Mouse (Mus musculus): ENCODE data around the gene Tmem150c. TPM values are rescaled to one million over a fixed set of nuclear protein-coding genes. Genes with fewer than 3 reads are reported as not detected.

Gene Tmem150c
- polyA plus RNA-seq, 1 experiment from 2014 or later: 14.6 TPM

DNA sequence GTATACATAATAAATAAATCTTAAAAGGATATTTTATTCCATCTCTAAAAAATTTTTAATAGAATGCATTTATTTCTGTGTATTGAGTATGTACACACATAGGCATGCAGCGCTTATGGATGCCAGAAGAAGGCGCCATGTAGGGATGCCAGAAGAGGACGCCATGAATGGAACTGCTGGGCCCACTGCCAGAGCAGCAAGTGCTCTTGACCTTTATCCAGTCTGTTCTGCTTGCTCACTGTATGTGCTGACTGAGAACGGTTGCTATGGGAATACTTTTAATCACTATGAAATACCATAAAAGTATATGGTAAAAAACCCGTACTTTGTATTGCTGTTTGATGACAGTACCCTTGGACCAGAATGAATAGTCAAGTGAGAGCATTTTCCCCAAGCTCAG, 116.2 kb downstream of the Tmem150c start:
- Histone ChIP-seq H3K27me3 (no peaks in the 10 kb centered on the region), H3K4me3 (no peak overlapping the region), H3K4me2 (no peak overlapping the region), H3K27ac (replicated peaks) (no peak overlapping the region), H3K4me1 (replicated peaks) (peaks cover 64% of the 10 kb centered on the region), H3K9me3 (no peaks in the 10 kb centered on the region), H3K9ac (no peak overlapping the region), H3K36me3 (no peaks in the 10 kb centered on the region)
- no peak for ATAC-seq (ENCODE audit: low read depth)
- 71% methylated on average over 5 of the region's 5 CpGs for WGBS

DNA sequence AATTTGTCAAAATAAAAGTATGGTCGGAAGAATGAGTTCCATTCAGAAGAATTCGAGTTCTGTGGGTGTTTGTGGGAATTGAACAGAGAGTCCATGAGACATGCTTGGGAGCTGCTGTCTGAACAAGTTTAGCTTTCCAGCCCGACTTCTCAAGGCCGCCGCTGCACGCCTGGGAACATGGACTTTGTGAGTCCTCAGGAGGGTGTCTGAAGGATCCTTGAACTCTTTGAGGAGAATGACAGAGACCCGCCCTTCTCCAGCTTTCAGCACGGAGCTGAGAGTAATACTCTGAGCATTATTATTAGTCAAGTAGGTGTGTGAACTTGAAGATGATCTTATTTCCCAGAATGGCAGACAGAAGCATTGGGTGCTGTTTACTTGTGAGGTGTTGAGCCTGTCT, 117.1 kb downstream of the Tmem150c start:
- Histone ChIP-seq H3K4me2 (no peak overlapping the region), H3K27me3 (no peaks in the 10 kb centered on the region), H3K9me3 (no peaks in the 10 kb centered on the region), H3K4me1 (replicated peaks) (peaks cover 57% of the 10 kb centered on the region), H3K4me3 (no peak overlapping the region), H3K27ac (replicated peaks) (no peak overlapping the region), H3K36me3 (no peaks in the 10 kb centered on the region), H3K9ac (no peak overlapping the region)
- no peak for ATAC-seq (ENCODE audit: low read depth)
- WGBS: 96% methylated on average over 8 of the region's 8 CpGs

DNA sequence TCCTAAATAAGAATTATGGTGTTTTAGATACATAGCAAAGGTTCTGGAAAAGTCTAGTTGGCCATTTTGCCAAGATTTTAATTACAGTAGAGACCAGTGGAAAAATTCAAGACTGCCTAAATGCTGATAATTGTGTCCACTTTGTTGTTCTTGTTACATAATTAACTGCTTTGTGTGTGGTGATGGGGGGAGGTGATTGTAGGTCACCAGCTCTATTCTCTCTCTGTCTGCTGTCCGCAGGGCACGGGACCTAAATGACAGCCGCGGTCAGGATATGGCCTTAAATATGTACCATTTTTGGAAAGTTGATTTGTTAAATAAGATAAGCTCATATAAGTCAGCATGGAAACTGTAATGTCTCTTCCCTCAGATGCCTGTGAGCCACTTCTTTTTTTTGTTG, 118.3 kb downstream of the Tmem150c start:
- Histone ChIP-seq H3K27ac (replicated peaks) (no peak overlapping the region), H3K4me2 (peak overlapping the region; percentile 82), H3K9ac (0 out of 2 replicates have a peak overlapping the region, but pooled peaks have one; percentile 34), H3K9me3 (no peaks in the 10 kb centered on the region), H3K4me1 (replicated peaks) (peaks cover 58% of the 10 kb centered on the region), H3K4me3 (peak overlapping the region; percentile 94), H3K36me3 (peaks cover 6% of the 10 kb centered on the region), H3K27me3 (no peaks in the 10 kb centered on the region)
- 53% methylated on average over 4 of the region's 4 CpGs for WGBS
- ATAC-seq (ENCODE audit: low read depth): no peak

- WGBS: under 1% methylated on average over 19 of the region's 19 CpGs
- ATAC-seq (ENCODE audit: low read depth): 0 out of 2 replicates have a peak, but pooled peaks have one; percentile 3
Measured at GRCm38 (mm10) chr5:100040281-100040784, 119.3 kb downstream of the Tmem150c start.

GRCm38 (mm10) chr5:100039602-100040142, 119.9 kb downstream of the Tmem150c start, which contains the start of the genes Hnrnpdl and Enoph1:
Gene Hnrnpdl, minus strand, starts transcription at chr5:100039664.
Gene Enoph1, plus strand, starts transcription at chr5:100039985.
- Histone ChIP-seq H3K27ac (replicated peaks) (peak within 1 kb of the TSS; percentile 99), H3K36me3 (peaks cover 19% of the 10 kb centered on the region), H3K9me3 (no peaks in the 10 kb centered on the region), H3K4me2 (peak within 1 kb of the TSS; percentile 99), H3K4me1 (replicated peaks) (peaks cover 65% of the 10 kb centered on the region), H3K4me3 (peak within 1 kb of the TSS; percentile 94), H3K27me3 (no peaks in the 10 kb centered on the region), H3K9ac (peak within 1 kb of the TSS; percentile 99)
- WGBS: under 1% methylated on average over 57 of the region's 57 CpGs
- peak; percentile 88 for ATAC-seq (ENCODE audit: low read depth)

More at GRCm38 (mm10) chr5:100040281-100040784, 119.3 kb downstream of the Tmem150c start:
- peaks cover 64% of the 10 kb centered on the region for H3K4me1 ChIP-seq (replicated peaks)
- H3K27me3 ChIP-seq: no peaks in the 10 kb centered on the region
- peak overlapping the region; percentile 99 for H3K9ac ChIP-seq
- H3K36me3 ChIP-seq: peaks cover 14% of the 10 kb centered on the region
- H3K27ac ChIP-seq (replicated peaks): peak overlapping the region; percentile 99
- no peaks in the 10 kb centered on the region for H3K9me3 ChIP-seq
- H3K4me3 ChIP-seq: peak overlapping the region; percentile 94
- peak overlapping the region; percentile 82 for H3K4me2 ChIP-seq

GRCm38 (mm10) chr5:100038714-100039601, 120.7 kb downstream of the Tmem150c start:
- peaks cover 64% of the 10 kb centered on the region for H3K4me1 ChIP-seq (replicated peaks)
- peak overlapping the region; percentile 99 for H3K9ac ChIP-seq
- peak overlapping the region; percentile 99 for H3K4me2 ChIP-seq
- ATAC-seq (ENCODE audit: low read depth): peak; percentile 82
- peaks cover 26% of the 10 kb centered on the region for H3K36me3 ChIP-seq
- H3K27me3 ChIP-seq: no peaks in the 10 kb centered on the region
- peak overlapping the region; percentile 99 for H3K27ac ChIP-seq (replicated peaks)
- H3K4me3 ChIP-seq: peak overlapping the region; percentile 94
- under 1% methylated on average over 106 of the region's 113 CpGs for WGBS
- no peaks in the 10 kb centered on the region for H3K9me3 ChIP-seq

- H3K9ac ChIP-seq: peak overlapping the region; percentile 99
- no peaks in the 10 kb centered on the region for H3K27me3 ChIP-seq
- H3K36me3 ChIP-seq: peaks cover 33% of the 10 kb centered on the region
- peak overlapping the region; percentile 94 for H3K4me3 ChIP-seq
- H3K9me3 ChIP-seq: no peaks in the 10 kb centered on the region
- H3K4me2 ChIP-seq: peak overlapping the region; percentile 99
- ATAC-seq (ENCODE audit: low read depth): peak; percentile 15
- peaks cover 60% of the 10 kb centered on the region for H3K4me1 ChIP-seq (replicated peaks)
- WGBS: under 1% methylated on average over 45 of the region's 45 CpGs
- peak overlapping the region; percentile 99 for H3K27ac ChIP-seq (replicated peaks)
Measured at GRCm38 (mm10) chr5:100037965-100038713, 121.5 kb downstream of the Tmem150c start.

DNA sequence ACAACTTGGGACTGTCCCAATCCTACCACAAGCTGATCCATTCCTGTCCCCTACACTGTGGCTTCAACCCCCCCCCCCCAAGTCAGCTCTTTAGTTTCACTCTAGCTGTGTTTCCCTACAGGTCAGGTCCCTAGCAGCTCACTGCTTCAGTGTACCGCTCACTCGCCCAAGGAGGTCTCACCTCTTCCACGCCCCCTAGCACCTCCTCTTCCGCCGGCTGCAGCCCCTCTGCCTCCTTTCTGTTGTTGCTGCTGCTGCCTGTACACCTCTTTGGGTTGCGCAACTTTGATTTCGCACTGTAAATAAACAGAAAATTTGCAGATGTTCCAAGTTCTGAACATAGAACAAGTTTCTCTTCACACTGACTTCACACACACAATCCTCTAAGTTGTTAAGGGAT, 122.9 kb downstream of the Tmem150c start:
- ATAC-seq (ENCODE audit: low read depth): no peak
- no peaks in the 10 kb centered on the region for H3K9me3 ChIP-seq
- H3K4me1 ChIP-seq (replicated peaks): peaks cover 52% of the 10 kb centered on the region
- peak overlapping the region; percentile 99 for H3K9ac ChIP-seq
- 25% methylated on average over 7 of the region's 7 CpGs for WGBS
- peaks cover 47% of the 10 kb centered on the region for H3K36me3 ChIP-seq
- H3K27me3 ChIP-seq: no peaks in the 10 kb centered on the region
- H3K4me2 ChIP-seq: peak overlapping the region; percentile 99
- H3K4me3 ChIP-seq: peak overlapping the region; percentile 94
- H3K27ac ChIP-seq (replicated peaks): no peak overlapping the region; the same call in 1 of the 2 replicates

GRCm38 (mm10) chr5:100035950-100036349, 123.7 kb downstream of the Tmem150c start:
- peaks cover 45% of the 10 kb centered on the region for H3K4me1 ChIP-seq (replicated peaks)
- H3K27me3 ChIP-seq: no peaks in the 10 kb centered on the region
- no peaks in the 10 kb centered on the region for H3K9me3 ChIP-seq
- 39% methylated on average over 7 of the region's 7 CpGs for WGBS
- no peak overlapping the region for H3K9ac ChIP-seq
- no peak for ATAC-seq (ENCODE audit: low read depth)
- peaks cover 48% of the 10 kb centered on the region for H3K36me3 ChIP-seq
- no peak overlapping the region for H3K27ac ChIP-seq (replicated peaks)
- H3K4me3 ChIP-seq: peak overlapping the region; percentile 94; the same call in 1 of the 2 replicates
- H3K4me2 ChIP-seq: peak overlapping the region; percentile 99

GRCm38 (mm10) chr5:100032646-100033045, 127.0 kb downstream of the Tmem150c start:
- Histone ChIP-seq H3K9me3 (no peaks in the 10 kb centered on the region), H3K27ac (replicated peaks) (no peak overlapping the region), H3K4me2 (no peak overlapping the region), H3K4me1 (replicated peaks) (peaks cover 41% of the 10 kb centered on the region), H3K36me3 (peaks cover 48% of the 10 kb centered on the region), H3K27me3 (no peaks in the 10 kb centered on the region), H3K4me3 (no peak overlapping the region), H3K9ac (no peak overlapping the region)
- ATAC-seq (ENCODE audit: low read depth): no peak
- 85% methylated on average over 3 of the region's 3 CpGs for WGBS

DNA sequence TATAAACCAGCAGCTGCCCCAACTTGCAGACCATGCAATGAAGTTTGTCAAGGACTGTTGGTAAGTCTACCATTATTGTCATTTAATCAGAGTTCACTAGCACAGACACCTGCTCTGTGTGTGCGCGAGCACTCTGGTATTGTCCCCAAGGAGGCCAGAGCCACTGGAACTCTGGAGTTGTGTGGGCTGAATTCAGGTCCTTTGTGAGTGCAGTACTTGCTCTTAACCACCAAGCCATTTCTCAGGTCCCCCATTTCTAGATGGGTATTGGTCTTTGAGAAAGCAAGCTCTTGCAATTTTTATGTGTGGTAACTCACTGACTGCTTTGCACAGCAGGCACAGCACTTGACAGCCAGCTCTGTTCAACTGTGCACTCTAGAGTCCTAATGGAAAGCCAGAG, 127.5 kb downstream of the Tmem150c start:
- Histone ChIP-seq H3K9ac (no peak overlapping the region), H3K4me3 (no peak overlapping the region), H3K36me3 (peaks cover 48% of the 10 kb centered on the region), H3K4me1 (replicated peaks) (peaks cover 35% of the 10 kb centered on the region), H3K27me3 (no peaks in the 10 kb centered on the region), H3K27ac (replicated peaks) (no peak overlapping the region), H3K4me2 (no peak overlapping the region), H3K9me3 (no peaks in the 10 kb centered on the region)
- no peak for ATAC-seq (ENCODE audit: low read depth)
- 85% methylated on average over 2 of the region's 2 CpGs for WGBS
